Mouse (Mus musculus) fibroblast of lung, adult 2 months (primary cell): ENCODE measurements at regions not wholly inside any gene's neighbourhood (a gene's known extent, or its start where the extent isn't known, plus 50 kb on each side); places are given as distances from the start of the nearest gene placed in this dataset.
A peak's percentile ranks its signal among the peaks of the same experiment; 100 is the strongest.

Experiments used
- DNase-seq: peaks from one replicate; pipeline ENCODE4 v3.0.0-alpha.2; 2011; ENCODE audit warnings: low read depth

GRCm38 (mm10) chr10:125790924-125791323, 175.0 kb upstream of the Lrig3 start:
- no peak for DNase-seq

GRCm38 (mm10) chr10:125794504-125794903, 171.5 kb upstream of the Lrig3 start:
- DNase-seq = no peak

- DNase-seq = no peak
These were observed 170.6 kb upstream of the Lrig3 start for GRCm38 (mm10) chr10:125795323-125795722.

GRCm38 (mm10) chr10:125798678-125799077, 167.3 kb upstream of the Lrig3 start:
- no peak for DNase-seq

- DNase-seq = no peak
These were observed 165.3 kb upstream of the Lrig3 start for GRCm38 (mm10) chr10:125800572-125801114.

GRCm38 (mm10) chr10:125801450-125801849, 164.5 kb upstream of the Lrig3 start:
- DNase-seq = no peak

- no peak for DNase-seq
These were observed 162.9 kb upstream of the Lrig3 start for GRCm38 (mm10) chr10:125802923-125803583.

GRCm38 (mm10) chr10:125809763-125810361, 156.1 kb upstream of the Lrig3 start:
- DNase-seq = peak; percentile 19

GRCm38 (mm10) chr10:125810590-125810989, 155.4 kb upstream of the Lrig3 start:
- no peak for DNase-seq

GRCm38 (mm10) chr10:125814191-125814887, 151.6 kb upstream of the Lrig3 start:
- no peak for DNase-seq

- no peak for DNase-seq
These were observed 133.8 kb upstream of the Lrig3 start for GRCm38 (mm10) chr10:125832134-125832533.

GRCm38 (mm10) chr10:125832764-125833163, 133.2 kb upstream of the Lrig3 start:
- no peak for DNase-seq

- DNase-seq = no peak
These were observed 132.0 kb upstream of the Lrig3 start for GRCm38 (mm10) chr10:125833989-125834388.

- DNase-seq = no peak
These were observed 127.0 kb upstream of the Lrig3 start for GRCm38 (mm10) chr10:125838982-125839381.

GRCm38 (mm10) chr10:125839621-125840141, 126.3 kb upstream of the Lrig3 start:
- DNase-seq = no peak

GRCm38 (mm10) chr10:125840388-125840787, 125.6 kb upstream of the Lrig3 start:
- no peak for DNase-seq

GRCm38 (mm10) chr10:125844336-125844865, 121.6 kb upstream of the Lrig3 start:
- no peak for DNase-seq

- DNase-seq = no peak
These were observed 120.9 kb upstream of the Lrig3 start for GRCm38 (mm10) chr10:125845014-125845514.

GRCm38 (mm10) chr10:125850370-125850769, 115.6 kb upstream of the Lrig3 start:
- no peak for DNase-seq

GRCm38 (mm10) chr10:125861734-125862133, 104.2 kb upstream of the Lrig3 start:
- DNase-seq = no peak

GRCm38 (mm10) chr10:125866346-125866745, 99.6 kb upstream of the Lrig3 start:
- no peak for DNase-seq

GRCm38 (mm10) chr10:125884563-125884962, 81.4 kb upstream of the Lrig3 start:
- no peak for DNase-seq
